Mouse (Mus musculus) lung, postnatal 14 days (tissue): Measurements from ENCODE around the gene Frmd4a.
A peak's percentile ranks its signal among the peaks of the same experiment; 100 is the strongest.

ENCODE experiments used
- DNase-seq: peaks from one replicate; pipeline ENCODE4 v3.0.0; 2021

The Frmd4a gene

DNA sequence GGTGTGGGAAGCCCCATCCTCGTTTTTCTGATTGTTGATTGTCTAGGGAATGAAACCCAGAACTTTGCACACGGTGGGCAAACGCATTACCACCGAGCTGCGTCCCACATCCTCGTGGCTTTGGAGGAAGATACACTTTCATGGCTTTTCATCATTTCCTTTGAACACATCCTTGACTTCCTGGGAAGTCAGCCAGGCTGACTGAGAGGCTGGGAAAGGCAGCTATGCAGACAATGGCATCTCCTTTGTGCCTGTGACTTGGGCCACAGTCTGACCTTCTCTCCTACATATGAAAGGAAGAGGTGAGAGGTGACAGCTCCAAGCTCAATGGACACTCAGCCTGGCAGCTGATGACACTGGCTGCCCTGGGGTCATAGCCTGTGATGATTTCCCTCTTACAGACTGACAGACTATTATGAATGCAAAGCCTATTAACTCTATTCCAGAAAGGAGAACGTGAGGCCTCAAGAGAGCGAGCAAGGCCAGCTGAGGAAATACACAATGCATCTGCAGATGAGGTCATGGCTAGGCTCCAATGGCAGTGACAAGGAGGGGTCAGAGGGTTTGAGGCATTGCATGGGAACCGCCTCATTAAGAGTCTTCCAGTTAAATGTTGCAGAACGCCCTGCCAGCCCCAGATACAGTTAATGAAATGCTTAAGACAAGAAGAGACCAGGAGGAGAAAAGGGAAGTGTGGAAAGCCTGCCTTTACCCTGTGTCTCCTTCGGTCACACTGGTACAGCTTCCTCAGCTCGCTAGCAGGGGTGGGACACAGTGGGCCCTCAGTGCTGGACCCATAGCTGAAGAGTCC, 435.3 kb downstream of the Frmd4a start:
- DNase-seq = peak; percentile 46

DNA sequence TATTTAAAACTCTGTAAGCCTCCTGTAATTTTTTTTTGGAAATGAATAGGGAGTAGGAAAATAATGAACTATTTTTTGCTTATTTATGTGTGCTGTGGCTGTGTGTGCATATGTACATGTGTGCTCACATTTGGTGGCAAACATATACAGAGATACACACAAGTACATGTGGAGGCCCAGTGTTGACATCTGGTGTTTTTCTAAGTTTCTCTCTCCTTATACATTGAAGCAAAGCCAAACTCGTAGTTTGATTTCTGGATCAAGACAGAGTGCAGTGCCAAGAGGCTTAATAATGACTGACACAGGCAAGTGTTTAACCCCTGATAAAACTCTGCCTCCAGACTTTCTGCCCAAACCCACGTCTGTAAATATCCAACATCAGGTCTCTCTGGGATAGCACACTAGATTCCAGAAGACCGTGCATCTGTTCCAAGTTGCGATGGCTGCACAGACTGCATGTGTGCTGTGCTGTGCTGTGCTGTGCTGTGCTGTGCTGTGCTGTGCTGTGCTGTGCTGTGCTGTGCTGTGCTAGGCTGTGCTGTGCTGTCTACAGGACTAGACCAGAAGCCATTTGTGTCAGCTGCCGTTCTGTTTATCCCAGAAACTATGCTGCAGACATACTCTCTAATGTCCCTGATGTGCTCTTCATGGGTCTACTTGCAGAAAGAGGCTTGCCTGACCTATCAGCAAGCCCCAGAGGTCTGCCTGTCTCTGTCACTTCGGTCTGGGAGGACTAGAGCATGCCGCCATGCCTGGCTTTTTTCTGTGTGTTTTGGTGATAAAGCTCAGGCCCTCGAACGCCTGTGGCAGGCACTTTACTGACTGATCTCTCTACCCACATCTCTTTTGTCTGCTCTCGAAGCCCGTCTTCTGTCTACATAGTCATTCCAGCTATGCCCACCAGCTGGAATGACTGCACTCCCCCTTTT, 437.8 kb downstream of the Frmd4a start:
- no peak for DNase-seq

DNA sequence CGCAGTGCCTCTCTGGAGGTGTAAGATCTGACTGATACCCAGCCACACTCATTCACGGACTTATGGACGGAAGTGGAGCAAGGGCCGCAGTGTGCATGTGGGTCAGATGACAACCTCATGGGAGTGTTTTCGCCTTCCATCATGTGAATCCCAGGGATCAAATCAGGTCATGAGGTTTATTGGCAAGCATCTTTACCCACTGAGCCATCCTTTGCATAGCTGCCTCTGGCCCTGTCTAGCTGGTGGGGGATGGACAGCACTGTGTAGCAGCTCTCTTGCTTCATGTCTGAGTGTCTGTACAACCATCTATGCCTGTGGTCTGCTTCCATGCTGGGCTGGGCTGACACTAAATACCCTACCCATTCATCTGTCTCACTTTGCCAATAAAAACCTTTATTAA, 443.4 kb downstream of the Frmd4a start:
- DNase-seq = no peak

DNA sequence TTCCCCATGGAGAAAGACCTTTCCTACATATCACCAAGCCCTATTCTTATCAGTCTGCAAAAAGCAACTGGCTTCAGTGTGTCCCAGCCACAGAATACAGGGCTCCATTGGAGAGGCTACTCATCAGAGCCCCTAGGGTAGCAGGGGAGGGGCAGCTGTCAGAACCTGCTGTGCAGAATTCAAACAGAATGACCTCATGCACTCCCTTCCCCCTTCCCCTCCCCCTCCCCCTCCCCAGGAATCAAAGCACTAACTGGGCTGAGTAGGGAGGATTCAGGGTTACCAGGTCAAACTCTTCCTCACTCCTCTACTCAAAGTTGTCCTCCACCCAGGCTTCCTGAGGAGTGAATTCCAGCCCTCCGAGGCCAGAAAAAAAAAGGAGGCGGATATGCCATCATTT, 444.0 kb downstream of the Frmd4a start:
- no peak for DNase-seq

DNA sequence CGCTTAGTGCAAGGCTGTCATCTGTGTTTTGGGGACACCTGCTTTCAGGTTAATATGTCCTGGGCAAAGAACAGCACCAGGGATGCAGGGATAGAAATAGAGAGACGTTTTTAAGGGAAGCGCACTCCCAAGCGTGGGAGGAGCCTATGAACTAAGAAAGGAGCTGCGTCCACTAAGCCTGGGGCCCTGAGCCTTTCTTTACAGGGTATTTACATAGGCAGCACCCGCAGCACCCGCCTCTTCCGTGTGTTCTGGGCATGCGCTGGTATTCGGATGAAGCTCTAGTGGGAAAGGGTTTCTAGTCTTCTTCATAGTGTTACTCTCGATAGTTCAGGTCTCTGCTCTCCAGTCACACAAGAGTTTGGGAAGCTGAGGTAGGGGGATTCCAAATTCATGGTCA, 445.0 kb downstream of the Frmd4a start:
- no peak for DNase-seq

DNA sequence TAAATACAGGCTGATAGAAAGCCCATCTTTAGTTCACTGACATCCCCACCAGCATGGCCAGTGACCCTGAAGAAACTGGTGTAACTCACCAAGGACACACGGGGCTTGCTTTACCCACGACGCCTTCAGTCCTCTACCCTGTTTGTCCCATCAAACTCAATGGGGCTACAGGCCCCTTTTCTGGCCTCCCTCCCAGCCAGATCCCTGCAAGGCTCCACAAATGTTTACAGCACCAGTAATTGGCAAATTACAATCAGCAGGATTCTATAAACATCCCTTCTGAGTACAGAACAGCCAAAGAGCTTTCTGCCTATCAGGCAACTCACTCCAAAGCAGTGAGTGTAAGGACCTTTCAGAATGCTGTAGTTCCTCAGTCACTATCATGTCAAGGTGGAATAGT, 448.6 kb downstream of the Frmd4a start:
- peak; percentile 44 for DNase-seq

DNA sequence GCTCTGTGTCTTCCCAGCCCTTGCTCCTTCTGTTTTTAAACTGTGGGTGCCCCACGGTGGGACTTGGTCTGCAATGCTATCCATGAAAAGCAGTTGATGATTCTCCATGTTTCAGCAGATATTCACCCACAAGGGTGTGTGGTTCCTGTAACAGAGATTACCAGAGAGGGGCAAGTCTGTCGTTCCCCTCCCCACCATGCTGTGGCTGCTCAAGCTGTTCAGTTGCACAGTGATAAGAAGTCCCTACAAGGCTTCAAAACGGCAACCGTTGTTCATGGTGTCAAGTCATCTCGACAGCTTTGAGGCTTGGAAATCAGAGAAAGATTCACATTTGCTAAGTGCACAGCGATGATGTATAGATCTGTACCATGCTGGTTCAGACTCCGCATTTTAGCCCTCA, 449.8 kb downstream of the Frmd4a start:
- no peak for DNase-seq

DNA sequence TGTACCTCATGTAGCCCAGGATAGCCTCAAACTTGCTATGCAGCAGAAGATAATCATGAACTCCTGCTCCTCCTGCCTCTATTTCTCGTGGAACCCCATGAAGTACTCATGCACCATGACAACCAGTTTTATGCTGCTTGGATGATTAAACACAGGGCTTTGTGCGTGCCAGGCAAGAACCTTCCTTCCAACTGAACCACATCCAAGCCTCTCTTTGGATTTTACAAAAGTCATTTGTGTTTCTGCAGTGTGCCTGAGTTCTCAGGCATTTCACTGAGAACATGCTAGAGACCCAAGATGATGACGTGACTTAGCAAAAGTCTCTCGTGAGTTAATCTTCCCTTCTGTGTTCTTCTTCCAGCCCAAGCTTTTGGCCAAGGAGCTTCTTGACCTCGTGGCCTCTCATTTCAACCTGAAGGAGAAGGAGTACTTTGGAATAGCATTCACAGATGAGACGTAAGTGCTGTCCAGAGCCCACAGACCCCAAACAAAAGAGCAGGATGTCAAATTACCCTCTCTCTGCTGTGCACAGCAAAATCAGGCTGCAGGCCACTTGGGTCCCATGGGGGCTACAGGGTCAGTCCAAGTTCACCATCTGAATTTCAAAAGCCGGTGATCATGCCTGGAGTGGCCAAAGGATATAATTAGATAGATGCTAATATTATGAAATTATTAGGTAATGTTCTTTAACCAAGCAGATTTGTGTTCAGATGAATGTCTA, 455.4 kb downstream of the Frmd4a start:
- no peak for DNase-seq

DNA sequence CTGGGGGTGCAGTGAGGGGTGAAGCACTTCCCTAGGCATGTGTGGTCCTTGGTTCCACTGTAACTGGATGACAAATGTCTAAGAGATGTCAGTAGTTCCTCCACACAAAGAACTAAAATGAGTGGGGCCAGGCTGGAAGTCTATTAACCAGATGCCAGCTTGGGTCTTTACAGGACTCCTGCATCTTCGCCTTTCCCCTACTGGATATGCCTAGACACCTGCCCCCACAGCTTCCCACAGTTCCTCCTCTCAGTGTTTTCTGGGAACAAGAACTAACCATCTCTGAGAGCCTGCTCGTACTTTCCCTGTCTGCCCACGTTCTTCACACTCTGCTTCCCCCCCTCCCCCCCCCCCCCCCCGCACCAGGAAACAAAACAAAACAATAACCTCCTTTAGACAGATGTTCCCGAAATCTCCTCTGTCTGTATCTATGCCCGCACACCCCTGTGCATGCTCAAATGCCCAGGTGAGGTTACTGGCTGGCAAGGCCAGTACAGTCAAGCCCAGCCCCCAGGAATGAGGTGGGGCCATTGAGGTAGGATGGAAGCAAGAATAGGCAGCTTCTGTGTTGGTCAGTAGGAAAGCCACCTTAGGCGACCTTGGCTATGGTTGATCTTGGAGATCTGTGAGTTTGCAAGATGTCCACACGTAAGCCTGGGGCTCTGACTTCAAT, 456.5 kb downstream of the Frmd4a start:
- DNase-seq = no peak

DNA sequence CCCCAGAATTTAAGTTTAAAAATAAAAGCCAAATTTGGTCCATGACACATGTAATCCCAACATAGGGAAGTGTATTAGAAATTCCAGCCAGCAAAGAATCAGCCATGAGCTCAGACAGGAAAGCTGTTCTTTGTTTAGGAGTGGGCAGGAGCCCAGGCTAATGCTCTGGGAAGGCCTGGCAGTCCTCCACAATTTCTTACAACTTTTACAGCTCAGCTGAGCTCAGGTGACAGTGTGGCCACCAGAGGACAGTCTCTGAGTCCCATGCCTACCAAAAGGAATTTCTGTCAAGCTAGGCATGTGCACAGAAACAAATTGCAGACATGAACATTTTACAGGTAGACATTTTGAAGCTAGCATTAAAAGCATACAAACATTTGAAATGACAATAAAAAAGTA, 457.0 kb downstream of the Frmd4a start:
- DNase-seq = peak; percentile 28

DNA sequence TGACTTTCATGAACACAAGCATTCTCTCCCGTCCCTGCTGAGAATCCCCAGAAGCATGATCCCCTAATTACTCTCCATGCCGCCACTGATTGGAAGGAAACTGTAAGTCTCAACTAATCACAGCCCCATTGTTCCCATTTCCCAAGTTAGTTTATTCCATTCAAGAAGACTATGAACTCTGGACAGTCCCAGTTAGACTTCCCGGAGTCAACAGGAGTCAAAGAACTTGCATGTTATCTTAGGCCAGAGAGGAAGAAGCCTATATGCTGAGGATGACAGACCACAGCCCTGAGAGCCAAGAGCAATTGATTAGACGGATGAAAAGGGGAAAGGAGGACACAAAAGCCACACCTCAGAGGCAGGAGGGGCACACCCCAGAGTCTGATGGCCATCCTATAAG, 458.5 kb downstream of the Frmd4a start:
- DNase-seq = no peak

DNA sequence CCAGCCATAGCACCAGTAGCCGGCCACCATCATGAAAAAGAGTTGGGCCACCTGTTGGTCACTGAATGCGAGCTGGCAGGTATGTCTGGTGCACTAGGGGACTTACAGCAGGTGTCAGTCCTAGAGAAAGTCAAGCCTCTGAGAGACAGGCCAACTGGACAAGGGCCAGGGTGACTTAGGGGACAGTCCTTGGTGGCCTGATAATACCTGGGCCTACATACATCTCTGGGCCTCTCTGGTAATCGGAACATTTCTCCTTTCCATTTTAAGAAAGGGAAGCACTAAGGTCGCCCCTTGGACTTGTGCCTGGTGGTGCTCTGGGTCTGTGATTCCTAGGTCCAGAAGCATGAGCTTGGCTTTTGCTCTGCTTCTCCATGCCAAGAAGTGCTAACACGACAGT, 459.1 kb downstream of the Frmd4a start:
- no peak for DNase-seq

DNA sequence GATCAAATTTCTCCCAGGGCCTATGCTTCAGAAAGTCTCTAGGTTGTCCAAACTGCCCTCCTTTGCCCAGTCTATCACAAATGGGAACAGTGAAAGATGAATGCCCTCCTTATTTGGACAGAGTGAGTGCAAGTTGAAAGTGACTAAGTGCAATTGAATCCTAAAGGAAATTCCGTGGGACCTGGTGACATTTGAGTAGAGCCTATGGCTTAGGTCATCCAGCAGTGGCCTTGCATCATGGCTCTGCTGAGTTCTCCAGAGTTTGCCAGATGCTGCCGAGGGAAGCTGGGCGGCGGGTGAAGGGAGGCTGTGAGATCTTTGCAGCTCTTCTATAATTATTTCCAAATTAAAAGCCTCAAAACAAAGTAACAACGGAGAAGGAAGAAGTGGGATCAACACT, 459.8 kb downstream of the Frmd4a start:
- DNase-seq = no peak

DNA sequence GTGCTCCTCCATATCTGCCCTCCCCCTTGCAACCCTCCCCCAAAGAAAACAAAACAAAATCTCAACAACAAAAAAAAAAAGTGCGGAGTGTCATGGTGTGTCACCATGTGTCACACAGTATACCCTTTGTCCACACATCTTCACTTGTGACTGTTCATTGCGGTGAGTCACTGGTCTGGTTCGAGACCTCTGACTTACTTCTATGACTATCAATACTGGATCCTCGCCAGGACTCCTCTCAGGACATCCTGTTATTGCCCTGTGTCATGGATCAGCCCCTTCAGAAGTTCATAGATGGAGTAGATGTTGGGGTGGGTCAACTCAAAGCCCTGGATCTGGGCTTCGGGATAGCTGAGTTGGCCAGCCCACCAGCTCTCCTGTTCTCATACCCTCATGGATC, 462.7 kb downstream of the Frmd4a start:
- no peak for DNase-seq

DNA sequence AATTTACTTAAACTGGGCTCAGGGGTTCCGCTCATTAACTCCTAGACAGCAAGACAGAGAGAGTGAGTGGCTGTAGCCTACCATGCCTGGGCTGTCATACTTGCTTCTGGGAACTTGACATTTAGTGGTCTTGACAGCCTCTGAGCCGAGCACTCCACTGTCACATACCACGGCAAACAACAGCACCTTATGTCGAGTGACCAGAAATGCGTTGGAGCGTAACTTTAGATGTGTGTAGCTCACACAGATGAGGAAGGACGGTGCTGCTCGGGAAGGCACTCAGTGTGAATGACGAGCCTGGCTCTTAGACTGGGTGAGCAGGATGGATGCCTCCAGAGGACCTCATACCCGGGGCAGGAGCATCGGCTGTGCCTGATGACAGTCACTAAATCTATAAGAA, 463.6 kb downstream of the Frmd4a start:
- no peak for DNase-seq

DNA sequence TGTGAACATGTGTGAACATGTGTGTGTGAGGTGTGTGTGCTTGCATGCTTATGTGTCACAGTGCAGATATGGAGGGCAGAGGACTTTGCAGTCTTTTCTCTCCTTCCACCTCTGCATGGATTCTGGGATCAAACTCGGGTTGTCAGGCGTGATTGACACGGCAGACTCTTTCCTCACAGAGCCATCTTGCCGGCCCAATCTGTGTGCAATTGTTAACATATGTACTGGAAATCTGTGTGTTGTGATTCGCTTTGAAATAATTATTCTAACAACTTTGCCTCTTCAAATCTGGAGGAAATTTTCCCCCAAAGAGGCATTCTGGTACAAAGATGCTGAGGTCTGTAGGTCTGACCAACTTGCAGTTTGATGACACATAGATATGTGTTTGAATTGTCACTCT, 468.7 kb downstream of the Frmd4a start:
- DNase-seq = no peak

DNA sequence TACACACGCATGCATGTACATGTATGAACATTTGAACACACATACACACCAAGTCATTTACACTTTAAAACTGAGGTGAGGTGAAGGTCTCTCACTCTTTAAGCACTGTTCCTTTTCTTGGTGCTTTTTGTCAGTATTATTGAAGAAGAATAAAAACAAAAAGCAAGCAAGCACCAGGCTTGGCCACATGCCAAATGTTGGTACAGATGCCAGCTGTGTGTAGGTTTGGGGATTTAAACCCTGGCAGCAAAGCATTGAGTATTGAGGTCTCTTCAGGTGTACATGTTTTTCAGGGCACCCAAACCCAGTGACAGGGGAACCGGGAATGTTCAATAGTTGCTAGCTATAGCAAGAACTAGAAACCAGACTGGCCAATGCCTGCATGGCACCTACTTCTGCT, 469.8 kb downstream of the Frmd4a start:
- DNase-seq = no peak

DNA sequence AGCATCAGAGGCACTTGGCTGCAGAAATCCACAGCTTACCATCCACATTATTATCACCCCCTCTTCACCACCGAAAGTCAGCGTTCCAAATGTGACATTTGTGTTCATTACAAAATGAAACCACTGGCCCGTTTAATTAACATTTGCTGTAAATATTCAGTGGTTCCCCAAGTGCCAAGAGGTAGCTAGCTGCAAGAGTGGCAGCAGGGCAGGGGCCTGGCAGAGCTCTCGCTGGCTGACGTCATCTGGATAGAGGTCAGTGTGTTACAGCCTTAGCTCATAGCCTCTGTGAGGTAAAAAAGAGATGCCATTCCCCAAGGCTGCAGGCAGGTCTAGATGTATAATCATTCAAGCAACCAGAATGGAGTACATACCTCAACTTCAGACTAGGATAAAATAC, 473.3 kb downstream of the Frmd4a start:
- DNase-seq = no peak

DNA sequence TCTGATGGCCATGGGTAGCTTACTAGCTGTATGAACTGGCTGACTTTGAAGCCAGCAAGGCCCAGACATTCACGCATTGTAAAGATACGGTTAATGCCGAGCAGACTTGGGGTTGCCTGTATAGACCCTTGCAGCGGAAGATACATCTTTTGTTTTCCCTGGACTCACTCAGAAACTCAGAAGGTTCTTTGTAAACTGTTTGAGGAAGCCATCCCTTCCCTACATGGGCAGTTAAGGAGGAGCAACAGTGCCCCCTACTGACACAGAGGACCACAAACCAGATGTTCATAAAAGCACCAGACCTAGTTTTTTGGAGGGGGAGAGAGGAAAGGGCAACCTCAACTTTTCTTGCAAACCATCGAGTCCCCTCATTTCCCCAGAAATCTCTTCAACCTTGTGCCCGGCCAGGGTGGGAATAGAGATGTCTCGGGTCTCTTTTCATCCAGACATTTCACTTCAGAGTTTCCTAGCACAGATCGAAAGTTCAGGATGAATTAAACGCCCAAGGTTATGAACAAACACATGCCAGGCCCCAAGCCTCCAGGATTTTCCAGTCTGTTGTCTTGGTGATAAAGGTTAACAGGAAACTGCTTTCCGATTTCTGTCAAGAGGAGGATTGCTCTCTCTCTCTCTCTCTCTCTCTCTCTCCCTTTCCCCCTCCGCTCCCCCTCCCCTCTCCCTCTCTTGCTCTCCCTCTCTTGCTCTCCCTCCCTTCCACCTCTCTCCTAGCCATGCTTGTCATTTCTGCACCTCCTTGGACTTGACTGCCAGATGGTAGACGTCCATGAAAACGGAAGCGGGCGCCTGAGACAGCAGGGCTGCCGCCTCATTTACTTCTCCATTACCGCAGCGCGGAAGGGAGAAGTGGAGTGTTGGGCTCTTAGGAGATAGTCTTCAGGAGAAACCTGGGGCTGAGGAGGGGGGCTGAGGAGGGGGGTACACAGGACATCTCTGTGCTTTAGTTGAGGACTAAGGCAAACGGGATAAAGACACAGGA, 475.3 kb downstream of the Frmd4a start:
- peak; percentile 87 for DNase-seq

DNA sequence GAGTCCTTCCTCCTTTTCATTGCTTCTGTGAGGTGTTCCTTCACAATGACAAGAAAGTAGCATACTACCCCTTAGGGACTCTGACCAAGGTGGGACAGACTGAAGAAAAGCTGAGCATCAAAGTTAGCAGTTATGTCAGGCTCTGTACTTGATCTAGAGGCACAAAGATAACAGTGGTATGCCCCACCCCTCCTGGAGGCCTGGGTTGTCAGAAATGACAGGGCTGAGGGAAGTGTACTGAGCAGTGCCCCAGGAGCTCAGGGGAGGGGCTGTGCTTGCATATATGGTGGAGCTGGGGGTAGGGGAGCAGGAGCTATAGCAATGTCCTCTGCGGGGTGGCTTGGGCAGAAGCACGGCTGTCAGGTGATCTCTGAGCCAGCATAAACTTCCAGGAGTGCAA, 477.0 kb downstream of the Frmd4a start:
- DNase-seq = no peak

DNA sequence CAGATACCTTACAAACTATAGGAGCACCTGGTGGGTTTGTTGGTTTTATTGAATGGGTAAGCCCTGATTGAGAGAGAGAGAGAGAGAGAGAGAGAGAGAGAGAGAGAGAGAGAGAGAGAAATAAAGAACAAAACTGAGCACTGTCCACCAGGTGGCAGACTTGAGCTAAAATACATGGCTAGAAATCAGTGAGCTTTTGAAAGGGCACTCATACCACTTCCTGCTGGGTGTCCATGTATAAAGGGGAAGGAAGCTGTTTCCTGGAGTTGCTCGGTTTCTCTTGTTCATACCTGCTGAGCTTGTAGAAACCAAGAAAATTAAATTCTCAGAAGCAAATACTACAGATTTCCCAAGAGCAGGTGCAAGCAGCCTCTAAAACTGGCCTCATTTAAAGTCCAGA, 481.7 kb downstream of the Frmd4a start:
- DNase-seq = peak; percentile 82

DNA sequence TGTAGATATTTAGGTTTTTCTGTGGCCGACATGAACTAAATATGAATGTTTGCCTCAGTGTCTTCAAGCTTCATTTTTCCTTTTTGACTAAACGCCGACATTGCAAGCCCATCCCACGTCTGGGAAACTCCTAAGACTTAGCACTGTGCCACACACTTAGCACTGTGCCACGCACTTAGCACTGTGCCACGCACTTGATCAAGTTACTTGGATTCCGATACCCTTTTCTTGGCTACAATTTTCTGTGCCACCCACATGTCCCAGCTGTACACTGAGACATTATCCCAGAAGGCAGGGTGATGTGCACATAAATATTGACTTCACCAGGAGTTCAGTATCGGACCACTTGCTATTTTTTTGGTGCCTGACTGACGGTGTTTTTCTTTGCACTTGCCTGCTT, 482.4 kb downstream of the Frmd4a start:
- DNase-seq = no peak
